Mouse (Mus musculus) lung, adult 2 months (tissue): ENCODE data around the gene Smc6.

Source experiments
- CTCF ChIP-seq: fragments of 200-500 bp; IDR thresholded peaks from 2 replicates; pipeline ENCODE4 v1.5.1; 2011; ENCODE audit warnings: mild to moderate bottlenecking, low read length, control low read depth; ENCODE audit not compliant: insufficient read depth
- POLR2A ChIP-seq: fragments of 200-500 bp; IDR thresholded peaks from 2 replicates; pipeline ENCODE4 v1.6.1; 2011; ENCODE audit warnings: low read depth, mild to moderate bottlenecking, control low read depth, low read length, borderline replicate concordance; ENCODE audit errors: extremely low read depth

GRCm38 (mm10) chr12:11226529-11227268 lies 39.0 kb upstream of the Smc6 start:
- TF ChIP-seq CTCF: no peak
- no peak for TF ChIP-seq POLR2A
